Mouse (Mus musculus): ENCODE measurements around the gene Rc3h2.

Rc3h2 gene

DNA sequence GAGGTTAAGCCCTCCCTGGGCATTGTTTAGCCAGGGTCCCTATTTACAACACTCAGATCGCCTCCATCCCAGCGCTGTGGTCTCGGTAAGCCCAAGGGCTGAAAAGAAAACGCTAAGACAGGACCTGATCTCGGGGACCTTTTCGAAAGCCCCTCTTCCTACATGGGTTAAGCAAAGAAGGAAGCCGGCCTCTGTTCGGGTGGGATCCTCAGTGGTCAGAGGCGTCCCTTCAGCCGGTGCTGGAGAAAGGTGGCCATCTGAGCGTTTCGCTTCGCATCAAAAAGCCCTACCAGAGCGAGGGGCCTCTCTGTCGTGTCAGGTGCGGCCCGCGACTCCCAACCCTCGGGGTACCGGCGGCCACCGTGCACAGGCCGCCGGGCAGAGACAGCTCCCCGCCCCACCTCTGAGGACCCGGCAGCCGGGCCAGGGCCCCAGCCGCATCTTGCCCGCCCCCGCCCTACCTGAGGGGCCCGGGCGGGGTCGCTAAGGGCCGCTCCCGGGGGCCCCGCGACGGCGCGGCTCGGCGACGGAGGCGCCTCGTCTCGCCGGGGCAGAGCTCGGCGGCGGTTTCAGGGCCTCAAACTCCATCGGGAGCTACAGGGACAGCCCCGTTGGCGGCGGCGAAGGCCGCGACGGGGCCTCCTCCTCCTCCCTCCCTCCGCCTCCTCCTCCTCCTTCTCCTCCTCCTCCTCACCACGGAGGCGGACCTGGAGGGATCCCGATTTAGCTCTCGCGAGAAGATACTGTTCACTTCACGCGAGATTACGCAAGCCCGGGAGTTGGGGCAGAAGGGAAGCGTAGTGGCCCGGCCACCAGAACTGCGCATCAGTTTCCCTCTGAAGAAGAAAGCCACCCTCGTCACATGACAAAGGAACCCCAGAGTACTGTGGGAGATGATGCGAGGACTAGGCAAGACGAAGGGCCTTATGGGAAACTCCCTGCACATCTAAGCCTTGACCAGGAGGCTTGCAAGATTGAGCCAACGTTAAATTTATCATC, at the start of gene Rc3h2:
Gene Rc3h2 (minus strand): TSS at position 598 of the 999 bp plus-strand sequence.
- peak; percentile 88 for DNase-seq (ENCODE audit: low spot score)

DNA sequence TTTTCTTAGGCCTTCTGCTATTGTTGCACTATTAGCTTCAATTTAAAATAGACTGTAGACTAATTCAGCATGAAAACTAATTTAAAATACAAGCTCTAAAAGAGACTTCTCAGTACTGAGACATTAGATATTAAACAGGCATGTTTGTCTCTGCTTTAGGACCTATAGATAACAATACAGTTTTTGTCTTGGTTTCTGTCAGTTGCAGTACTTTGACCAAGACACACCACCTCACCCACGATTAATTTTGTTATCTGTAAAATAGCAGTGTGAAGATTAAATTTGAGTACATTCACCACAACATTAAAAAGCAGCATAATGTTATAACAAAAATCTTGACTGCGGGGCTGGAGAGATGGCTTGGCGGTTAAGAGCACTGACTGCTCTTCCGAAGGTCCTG, 43.6 kb upstream of the Rc3h2 start:
- no peak for DNase-seq (ENCODE audit: low spot score)

DNA sequence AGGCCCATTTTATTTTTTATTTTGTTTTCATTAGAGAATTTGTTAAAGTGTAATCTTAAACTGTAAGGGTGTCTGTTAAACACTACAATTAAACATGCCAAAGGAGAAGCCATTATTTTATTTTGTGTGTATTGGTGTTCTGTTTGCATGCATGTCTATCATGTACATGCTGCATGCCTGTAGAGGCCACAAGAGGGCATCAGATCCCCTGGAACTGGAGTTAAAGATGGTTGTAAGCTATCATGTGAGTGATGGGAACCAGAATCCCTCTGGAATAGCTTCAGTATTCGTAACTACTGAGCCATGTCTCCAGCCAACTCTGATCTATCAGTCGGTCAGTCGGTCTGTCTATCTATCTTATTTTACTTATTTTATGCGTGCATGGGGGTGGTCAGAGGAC, 38.0 kb upstream of the Rc3h2 start:
- DNase-seq (ENCODE audit: low spot score) = no peak

DNA sequence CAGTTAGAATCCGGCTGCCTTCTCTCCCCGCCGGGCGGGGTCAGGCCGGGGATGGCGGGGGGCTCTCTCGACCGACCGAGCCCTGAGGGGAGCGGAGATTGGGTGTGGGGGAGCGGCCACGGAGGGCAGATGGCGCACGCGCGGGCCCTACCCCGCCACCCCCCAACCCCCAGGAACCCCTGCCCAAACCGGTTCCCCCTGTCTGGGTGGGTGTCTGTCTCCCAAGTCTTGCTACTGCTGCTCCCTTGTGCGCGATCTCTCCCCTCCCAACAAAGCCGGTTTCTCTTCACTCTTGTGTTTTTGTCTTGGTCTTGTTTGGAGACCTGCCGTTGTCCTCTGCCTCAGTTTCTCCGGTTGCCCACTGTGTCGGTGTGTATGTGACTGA, 29.7 kb upstream of the Rc3h2 start:
- DNase-seq (ENCODE audit: low spot score) = no peak

DNA sequence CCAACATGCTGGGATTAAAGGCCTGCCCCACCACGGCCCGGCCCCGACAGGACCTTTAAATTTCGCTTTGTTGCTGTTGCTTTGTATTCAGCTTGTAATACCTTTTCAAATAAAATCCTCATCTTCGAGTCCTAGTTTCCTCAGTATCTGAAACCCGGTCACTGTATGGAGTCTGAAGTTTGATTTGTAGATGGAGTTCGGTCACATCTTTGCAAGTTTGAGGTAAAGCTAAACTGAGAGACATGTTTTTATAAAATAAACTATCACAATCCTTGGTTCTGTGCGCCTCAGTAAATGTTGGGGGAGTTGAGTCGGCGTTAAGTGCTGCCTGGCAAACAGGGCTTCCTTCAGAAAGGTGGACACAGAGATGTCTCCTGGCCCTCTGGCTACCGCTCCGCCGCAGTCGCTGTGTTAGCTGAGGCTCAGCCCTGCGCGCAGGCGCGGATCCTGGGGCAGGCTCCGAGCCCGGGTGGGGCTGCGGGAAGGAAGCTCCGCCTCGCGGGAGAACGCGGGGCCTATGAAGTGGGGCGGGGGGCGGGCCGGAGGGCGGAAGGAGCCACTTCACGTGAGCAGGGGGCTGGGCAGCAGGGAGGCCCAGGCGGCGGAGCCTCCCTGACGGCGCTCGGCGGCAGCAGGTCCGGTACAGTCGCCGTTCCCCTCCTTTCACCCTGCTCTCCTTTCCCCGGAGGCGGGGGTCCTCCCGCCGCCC, 29.1 kb upstream of the Rc3h2 start:
- peak; percentile 52 for DNase-seq (ENCODE audit: low spot score)

DNA sequence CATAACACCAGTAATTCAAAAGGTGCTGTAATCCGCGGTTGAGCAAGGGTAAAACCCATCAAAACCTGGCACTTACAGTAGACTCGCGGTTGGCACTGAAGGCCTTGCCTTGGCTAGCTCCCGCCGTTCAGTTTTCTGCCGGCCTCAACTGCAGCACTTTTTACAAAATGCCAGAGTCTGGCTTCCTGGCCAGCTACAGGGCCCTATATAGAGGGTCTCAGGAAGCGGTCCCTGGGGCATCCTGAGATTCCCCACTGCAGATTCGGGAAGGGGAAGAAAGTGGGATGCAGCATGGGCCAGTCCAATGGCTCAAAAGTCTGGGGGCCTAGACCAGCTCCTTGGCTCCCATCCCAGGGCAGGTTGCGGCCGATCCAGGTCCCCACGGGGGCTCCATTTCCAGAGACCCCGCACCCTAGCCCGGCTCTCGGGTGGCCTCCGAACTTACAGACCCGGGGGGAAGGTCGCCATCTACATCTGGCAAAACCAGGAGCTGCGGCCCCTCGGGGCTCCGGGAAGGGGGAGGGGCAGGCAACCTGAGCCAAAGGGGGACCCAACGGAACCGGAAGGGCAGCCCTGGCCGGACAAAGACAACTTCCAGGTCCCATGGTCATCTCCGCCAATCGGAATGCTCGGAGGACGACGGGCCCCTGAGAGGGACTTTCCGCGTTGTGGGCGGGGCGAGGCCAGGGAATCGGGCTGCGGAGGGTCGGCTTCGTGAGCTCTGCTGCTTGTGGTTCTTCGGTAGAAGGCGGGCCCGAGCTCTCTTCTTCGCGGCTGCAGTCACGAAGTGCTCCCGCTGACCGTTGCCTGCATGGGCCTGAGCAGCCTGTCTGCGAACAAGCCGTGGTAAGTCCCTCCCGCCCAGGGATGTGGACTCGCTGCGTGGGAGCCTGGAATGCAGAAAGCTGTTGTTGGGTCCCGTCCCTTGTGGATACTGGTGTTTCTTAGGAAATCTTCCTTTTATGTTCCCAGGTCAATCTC, 20.2 kb upstream of the Rc3h2 start, which contains the start of the genes Zbtb26, Zbtb6 and Rabgap1:
Gene Zbtb26 (minus strand): TSS at position 525 of the 981 bp plus-strand sequence.
Gene Zbtb6 (minus strand): TSS at position 561 of the 981 bp plus-strand sequence.
Gene Rabgap1 (plus strand): TSS at position 669 of the 981 bp plus-strand sequence.
- DNase-seq (ENCODE audit: low spot score) = peak; percentile 80

DNA sequence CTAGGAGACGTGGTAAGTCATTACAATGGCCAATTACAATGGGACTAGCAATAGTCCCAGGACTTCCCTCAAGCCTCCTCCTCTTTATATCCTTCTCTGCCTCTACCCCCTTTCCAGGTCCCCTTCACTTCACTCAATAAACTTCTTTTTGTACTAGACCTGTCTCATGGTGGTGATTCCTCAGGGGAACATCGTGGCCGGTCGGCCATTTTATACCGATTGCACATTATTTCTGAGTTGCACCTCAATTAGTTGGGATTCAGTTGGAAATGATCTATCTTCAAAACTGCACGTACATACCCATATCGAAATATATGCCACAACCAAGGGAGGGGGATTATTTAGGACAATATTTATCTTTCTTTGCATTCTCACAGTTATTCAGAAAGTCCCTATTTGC, 8.9 kb upstream of the Rc3h2 start:
- no peak for DNase-seq (ENCODE audit: low spot score)

DNA sequence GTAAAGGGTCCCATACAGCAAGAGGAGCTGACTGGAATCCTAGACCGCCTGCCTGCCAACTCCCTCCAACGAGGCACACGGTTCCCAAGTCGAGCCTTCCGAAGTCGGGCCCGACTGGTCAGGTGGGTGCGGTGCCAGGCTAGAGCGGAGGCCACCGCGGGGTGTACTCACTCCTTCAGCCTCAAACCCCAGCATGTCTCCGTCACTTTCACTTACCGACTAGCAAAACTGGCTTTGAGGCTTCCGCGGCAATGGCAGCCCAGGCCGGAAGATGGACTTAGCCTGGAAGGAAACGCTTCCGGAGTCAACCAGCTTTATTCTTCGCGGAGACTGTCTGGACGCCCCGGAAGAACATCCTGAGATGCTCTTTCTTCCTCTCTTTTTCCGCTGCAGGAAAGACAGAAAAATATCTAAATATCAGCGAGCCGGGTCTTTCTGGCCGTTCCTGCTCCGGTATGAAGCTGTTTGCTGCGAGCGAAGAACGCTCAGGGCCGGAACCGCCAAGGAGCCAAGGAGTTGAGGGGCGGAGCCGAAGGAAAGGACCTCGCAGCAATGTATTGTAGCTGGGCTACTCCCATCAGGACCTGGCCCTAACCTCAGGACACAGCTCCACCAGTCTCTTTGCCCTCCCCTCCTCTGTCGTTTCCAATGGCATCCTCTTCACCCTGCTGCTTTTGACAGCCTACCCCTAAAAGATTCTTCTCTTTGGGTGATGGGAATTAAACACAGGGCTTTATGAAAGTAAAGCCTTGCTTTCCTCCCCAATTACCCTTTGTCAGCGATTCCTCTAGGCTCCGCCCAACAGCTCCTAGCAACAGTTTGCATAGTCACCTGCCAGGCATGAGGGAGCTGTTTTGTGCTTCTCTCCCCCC, 8.1 kb upstream of the Rc3h2 start:
- peak; percentile 57 for DNase-seq (ENCODE audit: low spot score)

DNA sequence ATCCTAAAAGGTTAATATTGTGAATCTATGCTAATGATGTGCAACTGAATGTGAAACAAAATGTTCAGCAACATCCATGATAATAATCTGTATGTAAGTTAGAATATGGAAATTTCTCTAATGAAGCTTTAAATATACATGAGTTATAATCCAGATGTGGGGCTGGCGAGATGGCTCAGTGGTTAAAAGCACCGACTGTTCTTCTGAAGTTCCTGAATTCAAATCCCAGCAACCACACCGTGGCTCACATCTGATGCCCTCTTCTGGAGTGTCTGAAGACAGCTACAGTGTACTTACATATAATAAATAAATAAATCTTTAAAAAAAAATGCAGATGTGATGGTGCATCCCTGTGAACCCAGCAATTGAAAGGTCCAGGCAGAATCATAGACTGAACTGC, 968 bp upstream of the Rc3h2 start:
- DNase-seq (ENCODE audit: low spot score) = no peak

DNA sequence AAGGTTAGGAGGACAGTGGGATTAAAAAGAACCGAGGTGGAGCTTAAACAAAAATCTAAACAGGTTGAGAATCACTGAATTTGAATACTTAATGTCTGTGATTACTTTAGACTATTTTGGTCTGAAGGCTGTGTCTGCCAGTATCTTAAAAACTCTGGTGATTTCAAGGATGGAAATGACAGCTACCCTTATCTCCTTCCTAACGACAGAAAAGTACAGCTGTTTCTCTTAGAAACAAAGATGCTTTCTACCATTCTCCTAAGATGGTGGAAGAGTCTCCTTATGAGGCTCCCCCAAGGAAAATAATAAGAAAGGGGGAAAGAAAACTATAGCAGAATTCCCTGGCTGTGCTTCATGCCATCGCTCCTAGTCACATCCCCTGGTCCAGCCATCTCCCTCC, 800 bp downstream of the Rc3h2 start:
- no peak for DNase-seq (ENCODE audit: low spot score)

DNA sequence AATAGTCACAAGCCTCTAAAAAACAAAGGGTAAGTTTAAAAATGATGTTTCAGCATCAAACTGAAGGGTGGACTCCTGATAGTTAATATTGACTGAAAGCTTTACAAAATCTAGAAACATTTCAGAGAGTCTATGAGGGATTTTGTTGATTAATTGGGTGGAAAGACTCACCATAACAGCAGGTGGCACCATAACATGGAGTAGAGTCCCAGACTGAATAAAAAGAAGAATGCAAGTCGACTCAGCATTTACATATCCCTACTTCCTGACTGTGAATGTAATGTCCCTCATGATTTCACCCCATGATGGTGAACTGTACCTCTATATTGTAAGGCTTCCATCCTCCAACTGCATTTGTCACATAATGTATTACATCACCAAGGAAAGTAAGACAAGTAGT, 27.2 kb downstream of the Rc3h2 start:
- DNase-seq (ENCODE audit: low spot score) = no peak

DNA sequence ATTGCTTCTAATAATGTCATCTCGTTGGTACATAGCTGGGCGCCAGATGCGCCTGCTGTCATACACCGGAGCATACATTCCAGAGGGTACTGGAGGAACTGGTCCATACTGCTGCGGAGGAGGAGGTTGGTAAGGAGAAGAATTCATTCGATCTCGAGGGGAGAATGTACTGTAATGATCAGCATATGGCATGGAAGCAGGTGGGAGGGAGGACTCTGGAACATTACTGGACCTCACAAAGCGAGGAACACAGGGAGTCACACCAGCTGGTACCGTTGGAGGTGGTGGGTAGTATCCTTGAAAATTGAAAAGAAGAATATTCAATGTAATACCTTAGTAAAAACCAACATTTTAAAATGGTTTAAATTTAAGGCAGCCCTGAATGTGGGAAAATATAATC, 39.8 kb downstream of the Rc3h2 start:
- no peak for DNase-seq (ENCODE audit: low spot score)

DNA sequence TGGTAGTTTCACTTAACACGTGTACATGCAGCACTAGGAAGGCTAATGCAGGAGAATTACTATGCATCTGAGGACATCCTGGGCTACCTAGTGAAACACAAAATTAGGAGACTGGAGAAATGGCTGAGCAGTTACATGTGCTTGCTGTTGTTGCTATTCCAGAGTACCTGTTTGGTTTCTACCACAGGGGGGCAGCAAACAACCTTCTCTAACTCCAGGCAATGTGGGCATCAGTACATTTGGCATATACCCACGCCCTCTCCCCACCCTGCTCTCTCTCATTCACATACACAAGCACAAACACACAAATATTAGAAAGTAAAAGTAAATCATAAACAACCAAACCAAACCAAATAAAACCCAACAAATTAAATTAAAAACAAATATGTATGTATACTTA, 42.5 kb downstream of the Rc3h2 start:
- DNase-seq (ENCODE audit: low spot score) = peak; percentile 53

DNA sequence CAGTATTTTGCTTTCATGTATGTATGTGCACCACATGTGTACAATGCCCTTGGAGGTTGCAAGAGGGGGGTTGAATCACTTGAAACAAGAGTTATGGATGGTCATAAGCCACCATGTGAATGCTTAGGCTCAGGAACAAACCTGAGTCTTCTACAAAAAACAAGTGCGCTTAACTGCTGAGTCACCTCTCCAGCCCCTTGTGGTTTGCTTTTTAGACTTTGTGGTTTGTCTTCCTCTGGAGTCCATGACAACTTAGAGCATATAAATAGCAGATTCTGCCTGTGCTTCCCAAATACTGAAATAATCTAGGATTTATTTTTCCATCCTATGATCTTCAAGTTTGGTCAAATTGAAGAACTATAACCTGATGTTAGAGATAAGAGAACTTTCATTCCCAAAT, 46.7 kb downstream of the Rc3h2 start:
- no peak for DNase-seq (ENCODE audit: low spot score)

DNA sequence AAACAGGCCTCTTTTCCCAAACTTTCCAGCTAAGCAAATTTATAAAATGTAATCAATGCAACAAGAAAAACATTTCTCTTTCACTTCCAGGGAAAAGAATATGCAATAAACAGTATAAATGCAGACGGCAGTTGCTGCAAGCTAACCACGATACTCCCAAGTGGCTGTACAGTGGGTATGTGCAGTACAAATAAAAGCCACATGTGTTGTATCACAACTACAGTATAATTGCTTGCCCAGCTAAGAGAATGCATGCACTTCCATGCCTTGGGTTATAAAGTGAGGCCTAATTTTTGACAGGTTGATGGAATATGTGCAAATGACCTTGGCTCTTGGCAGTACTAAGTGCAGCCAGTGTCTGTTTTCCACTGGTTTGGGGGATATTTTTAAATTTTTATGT, 52.1 kb downstream of the Rc3h2 start:
- DNase-seq (ENCODE audit: low spot score) = no peak

DNA sequence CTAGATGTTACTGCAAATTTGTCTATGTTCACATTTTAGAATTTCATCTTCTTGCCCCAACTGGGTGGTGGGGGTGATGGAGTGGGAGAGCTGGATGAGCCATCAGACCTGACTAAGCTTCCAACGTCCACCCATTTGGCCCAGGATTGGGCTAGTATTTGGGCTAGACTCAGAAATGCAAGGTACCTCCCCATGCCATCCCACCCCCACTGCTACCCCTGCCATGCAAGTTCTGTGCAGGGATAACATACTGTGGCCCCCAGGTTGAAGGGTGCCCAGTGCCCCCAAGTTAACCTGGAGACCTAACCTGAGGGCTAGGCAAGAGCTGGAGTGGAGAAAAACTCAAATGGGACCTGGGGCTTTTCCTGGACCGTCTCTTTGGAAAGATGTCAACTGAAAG, 62.8 kb downstream of the Rc3h2 start:
- no peak for DNase-seq (ENCODE audit: low spot score)

DNA sequence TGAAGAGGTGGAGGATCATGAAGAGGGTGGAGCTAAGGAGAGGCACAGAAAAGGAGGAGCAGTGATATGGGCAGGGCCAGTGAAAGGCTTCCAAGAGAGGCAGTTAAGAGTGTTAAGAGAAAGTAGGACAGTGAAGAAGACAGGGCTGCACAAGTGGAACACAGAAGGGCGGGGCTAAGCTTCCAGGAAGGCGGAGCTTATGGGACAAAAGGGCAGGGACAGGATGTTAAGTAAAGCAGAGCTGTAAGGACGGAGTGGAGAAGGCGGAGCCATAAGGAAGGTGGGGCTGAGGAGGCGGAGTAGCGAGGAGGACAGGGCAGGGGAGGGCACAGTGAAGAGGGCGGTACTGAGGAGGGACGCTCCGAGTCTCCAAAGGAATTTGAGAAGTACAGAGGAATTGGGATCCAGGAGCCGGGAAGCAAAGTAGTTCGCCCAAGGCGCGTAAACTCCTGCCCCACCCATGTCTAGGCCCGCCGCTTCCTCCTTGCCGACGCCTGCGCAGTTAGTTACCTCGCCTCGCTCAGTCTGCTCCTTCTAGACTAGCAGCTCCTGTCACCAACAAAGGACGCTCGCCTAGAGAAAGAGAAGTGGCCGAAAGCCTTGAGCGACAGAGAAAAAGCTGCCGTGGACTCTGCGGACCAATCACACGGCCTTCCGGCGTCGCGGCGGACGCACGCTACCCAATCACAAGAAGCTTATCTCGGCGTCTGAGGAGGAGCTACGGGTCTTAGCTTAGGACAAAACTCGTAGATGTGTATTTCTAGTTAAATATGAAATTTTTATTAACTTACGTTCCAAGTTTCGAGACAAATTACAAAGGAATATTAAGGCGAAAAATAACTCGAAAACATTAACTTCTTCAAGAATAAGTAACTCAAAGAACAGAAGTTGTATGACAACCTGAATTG, 63.8 kb downstream of the Rc3h2 start, which contains the start of gene Pdcl:
Gene Pdcl (minus strand): TSS at position 700 of the 908 bp plus-strand sequence.
- DNase-seq (ENCODE audit: low spot score) = peak; percentile 65

DNA sequence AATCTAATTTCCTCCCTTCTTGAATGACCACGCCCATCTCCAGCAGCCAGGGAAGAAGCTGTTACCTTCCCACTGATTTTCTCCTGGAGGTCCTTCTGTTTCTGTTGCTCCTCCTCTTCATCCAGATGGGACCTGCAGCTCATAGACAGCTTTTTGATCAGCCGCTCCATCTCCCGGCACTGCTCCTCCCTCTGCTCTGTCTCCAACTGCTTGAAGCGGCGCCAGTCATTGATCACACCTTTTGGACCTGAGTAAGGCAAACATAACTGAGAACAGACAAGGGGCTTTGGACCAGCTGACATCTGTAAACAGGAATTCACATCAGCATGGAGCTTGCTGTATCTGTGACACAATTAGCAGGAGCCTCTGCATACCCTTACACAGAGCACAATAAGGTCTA, 67.1 kb downstream of the Rc3h2 start:
- DNase-seq (ENCODE audit: low spot score) = no peak

DNA sequence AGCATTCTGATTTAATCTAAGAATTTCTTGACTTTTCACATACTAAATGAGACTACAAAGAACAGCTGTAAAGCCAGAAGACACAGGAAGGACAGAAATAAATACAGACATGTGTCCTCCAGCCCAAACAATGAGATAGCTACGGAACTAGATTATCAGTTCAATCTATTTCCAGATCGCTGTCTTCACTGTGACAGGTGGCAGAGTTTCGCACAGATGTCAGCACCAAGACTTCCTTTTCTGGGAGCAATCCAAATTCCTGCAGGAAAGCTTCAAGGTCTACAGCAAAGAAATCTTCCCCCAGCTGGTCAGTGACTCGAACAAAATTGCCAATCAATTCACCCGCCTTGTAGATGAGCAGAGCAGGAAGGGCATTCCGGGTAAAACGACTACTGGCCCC, 71.0 kb downstream of the Rc3h2 start:
- peak; percentile 20 for DNase-seq (ENCODE audit: low spot score)
